Mouse (Mus musculus): ENCODE results near the gene Bik.
A peak's percentile ranks its signal among the peaks of the same experiment; 100 is the strongest.
"Not testable (repeated sequence)": the region's sequence is repeated elsewhere in the genome, so short reads cannot be mapped to it uniquely, and the experiment has no call there.

The Bik gene

DNA sequence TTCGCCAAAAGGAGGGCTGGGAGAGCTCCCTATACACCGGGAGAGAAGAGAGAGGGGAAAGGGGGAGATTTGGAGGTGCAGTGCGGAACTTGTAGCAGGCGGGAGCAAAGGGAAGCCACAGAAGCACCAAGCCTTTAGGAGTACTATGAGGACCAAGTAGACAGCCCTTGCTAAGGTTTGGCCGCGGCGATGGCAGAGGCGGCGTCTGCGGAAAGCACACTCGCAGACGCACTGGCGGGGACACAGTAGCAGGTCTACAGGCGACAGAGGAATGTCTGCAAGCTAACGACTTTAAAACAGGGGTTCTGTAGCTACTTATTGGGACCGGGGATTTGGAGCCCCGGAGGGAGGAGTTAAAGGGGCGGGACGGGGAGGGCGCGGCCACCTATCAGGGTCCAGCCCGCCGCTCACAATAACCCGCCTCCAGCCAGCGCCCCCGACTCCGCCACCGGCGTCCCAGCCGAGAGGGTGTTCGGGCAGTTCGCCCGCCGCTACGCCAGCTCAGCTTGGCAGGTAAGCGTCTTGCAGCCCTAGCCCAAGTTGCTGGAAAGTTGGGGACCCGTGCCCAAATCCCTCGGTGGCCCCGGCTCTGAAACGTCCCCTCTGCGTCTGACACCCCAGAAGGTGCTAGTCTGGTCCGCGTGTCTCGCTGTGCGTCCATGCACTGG is at the start of gene Bik:
Bik (plus strand) TSS at position 439 of the 668 bp plus-strand sequence.
- peak; percentile 79 for DNase-seq

GRCm38 (mm10) chr15:83478096-83478495 is 48.6 kb upstream of the Bik start:
- no peak for DNase-seq

DNA sequence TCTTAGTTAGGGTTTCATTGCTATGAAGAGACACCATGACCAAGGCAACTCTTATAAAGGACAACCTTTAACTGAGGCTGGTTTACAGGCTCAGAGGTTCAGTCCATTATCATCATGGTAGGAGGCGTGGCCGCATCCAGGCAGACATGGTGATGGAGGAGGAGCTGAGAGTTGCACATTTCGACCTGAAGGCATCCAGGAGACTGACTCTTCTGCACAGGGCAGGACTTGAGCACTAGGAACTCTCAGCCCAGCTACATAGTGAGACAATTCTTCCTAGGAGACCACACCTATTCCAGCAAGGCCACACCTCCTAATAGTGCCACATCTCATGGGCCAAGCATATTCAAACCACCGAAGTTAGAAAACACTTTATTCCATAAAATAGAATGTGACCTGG is 46.8 kb upstream of the Bik start:
- no peak for DNase-seq

DNA sequence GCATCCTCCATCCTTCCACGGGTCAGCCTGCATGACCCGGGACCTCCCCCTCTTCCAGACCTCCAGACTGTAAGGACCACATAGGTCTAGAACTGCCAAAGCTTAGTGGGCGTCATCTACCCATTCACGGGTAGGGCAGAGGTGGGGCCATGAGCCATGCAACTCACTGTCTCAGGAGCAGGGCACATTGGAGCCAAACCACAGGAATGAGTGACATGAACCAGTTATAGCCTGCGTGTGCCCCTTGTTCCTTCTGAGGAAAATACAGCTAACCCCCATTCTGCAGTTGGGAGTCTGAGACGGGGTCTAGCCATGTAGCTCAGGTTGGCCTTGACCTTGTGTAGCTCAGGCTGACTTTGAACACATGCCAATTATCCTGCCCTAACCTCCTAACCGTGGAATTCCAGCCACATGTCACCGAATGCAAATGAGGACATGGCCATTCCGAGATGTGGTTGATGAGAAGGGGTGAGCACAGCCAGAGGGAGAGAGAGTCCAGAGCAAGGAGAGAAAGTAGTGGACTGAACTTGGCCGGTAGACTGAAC is 45.4 kb upstream of the Bik start:
- DNase-seq, result no peak

DNA sequence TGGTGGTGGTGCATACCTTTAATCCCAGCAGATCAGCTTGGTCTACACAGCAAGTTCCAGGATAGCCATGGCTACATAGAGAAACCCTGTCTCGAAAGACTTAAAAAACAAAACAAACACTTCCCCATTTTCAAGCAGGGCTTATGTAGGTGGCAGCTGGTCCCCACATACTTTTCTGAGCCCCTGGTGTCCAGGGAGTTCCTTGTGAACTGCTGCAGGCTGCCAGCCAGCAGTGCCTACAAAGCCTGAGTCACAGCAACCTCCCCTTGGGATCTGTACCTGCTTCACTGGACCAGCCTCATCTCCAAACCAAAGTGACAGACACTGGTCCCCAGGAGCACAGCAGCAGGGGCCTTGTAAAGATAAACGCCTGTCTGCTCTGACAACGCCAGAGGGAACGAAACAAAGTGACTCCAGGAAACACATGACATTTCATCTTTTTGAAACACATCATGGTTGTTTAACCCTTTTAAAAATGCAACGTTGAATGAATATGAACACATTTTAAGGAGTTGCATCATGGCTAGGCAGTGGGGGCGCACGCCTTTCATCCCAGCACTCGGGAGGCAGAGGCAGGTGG is 43.9 kb upstream of the Bik start:
- no peak for DNase-seq

- peak; percentile 49 for DNase-seq
Measured at GRCm38 (mm10) chr15:83483482-83483881, 43.2 kb upstream of the Bik start.

- no peak for DNase-seq
Measured at GRCm38 (mm10) chr15:83484311-83484710, 42.4 kb upstream of the Bik start.

- peak; percentile 27 for DNase-seq
Measured at GRCm38 (mm10) chr15:83487477-83488115, 39.1 kb upstream of the Bik start.

- DNase-seq, result no peak
Measured at GRCm38 (mm10) chr15:83489471-83489870, 37.2 kb upstream of the Bik start.

- peak; percentile 48 for DNase-seq
Measured at GRCm38 (mm10) chr15:83491891-83492290, 34.8 kb upstream of the Bik start.

DNA sequence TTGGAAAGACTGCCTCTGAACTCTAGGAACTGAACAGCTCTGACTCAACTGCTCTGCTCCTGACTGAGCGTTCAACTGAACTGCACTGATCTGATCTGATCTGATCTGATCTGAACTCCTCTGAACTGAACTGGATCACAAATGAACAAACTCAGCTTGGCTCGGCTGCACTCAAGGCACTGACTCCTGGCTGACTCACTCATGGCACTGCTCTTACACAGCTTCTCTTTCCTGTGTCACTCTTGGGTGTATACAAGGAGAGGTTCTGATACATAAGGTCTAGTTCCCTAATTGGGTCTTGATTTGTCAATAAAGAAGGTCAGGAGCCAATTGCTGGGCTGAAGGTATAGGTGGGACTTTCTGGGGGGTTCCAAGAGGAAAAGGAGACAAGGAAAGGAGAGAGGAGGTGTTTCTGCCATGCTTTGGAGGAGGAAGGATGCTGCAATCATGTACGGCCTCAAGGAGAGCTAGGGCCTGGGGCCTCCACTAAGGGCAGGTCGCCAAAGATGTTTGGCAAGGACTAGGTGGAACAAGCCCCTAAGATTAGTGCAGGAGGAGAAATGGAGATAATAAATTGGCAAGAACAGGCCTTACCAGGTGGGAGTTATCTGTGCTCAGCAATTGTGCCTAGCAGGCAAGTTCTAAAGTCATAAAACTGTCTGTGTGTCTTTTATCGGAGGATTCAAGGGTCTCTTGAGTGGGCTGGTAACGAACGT is 32.6 kb upstream of the Bik start:
- DNase-seq, result no peak

- no peak for DNase-seq
Measured at GRCm38 (mm10) chr15:83494572-83494920, 32.1 kb upstream of the Bik start.

- DNase-seq, result no peak
Measured at GRCm38 (mm10) chr15:83495195-83495594, 31.5 kb upstream of the Bik start.

DNA sequence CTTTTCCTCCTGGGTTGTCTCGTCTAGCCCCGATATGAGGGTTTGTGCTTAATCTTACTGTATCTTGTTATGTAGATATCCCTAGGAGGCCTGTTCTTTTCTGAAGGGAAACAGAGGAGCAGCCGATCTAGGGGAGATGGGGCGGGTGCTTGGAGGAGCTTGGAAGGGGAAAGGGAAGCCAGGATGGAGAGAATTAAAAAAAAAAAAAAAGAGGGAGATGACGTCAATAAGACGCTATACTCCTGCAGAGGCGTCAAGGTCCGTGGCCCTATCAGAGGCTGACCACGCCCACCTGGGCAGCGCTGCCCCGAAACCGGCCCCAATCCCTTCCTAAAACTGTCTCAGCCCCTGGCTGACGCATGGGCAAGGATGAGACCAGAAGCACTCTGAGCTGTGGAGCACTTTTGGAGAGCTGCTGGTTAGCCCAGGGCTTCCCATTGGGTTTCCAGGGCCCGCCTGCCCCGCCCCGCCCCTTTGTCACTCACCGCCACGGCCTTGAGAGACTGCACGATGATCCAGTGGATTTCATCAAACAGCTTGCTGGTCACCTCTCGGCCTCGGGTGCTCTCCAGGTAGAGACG is 30.8 kb upstream of the Bik start:
- DNase-seq, result no peak

- no peak for DNase-seq
Measured at GRCm38 (mm10) chr15:83497299-83497698, 29.4 kb upstream of the Bik start.

- DNase-seq, result no peak
Measured at GRCm38 (mm10) chr15:83499211-83499755, 27.4 kb upstream of the Bik start.

DNA sequence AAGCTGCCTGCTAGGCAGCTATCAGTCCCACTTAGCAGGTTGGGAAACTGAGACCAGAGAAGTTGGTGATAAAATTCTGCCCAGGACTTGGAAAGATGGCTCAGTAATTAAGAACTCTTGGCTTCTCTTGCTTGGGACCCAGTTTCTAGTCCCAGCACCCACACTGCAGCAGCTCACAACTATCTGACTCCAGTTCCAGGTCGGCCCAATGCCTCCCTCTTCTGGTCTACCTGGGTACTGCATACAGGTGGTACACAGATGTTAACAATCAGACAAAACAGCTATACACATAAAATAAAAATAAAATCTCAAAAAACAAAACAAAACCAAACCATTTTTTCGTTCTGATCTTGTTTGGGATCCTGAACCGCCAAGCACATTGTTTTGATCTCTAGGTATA is 26.3 kb upstream of the Bik start:
- DNase-seq, result peak; percentile 45

- DNase-seq, result not testable (repeated sequence)
Measured at GRCm38 (mm10) chr15:83501483-83501882, 25.2 kb upstream of the Bik start.

GRCm38 (mm10) chr15:83509950-83510804 is 16.5 kb upstream of the Bik start:
- DNase-seq, result no peak

GRCm38 (mm10) chr15:83510805-83511405 is 15.8 kb upstream of the Bik start, which contains the start of gene Ttll1:
Gene Ttll1 (minus strand): TSS chr15:83510893.
- DNase-seq, result peak; percentile 98

Data from lung, postnatal 10 days (tissue).